Mouse (Mus musculus) embryonic facial prominence, embryonic 12.5 days (tissue): Measurements from ENCODE around the gene Ctss. TPM values are rescaled to one million over a fixed set of nuclear protein-coding genes. Genes with fewer than 3 reads are reported as not detected.

Source experiments
- ATAC-seq: fragments of 200-750 bp; cut with Nextera tagmentation; 2 replicates; pipeline ENCODE4 v1.8.0; 2017; ENCODE audit not compliant: insufficient number of reproducible peaks, insufficient read depth, low FRiP score, low TSS enrichment
- H3K27ac ChIP-seq: fragments of 300-500 bp; sonication (generic); 2 replicates; pipeline ENCODE4 v1.5.1; 2016; ENCODE audit warnings: mild to moderate bottlenecking
- H3K27me3 ChIP-seq: fragments of 300-500 bp; sonication (generic); 2 replicates; pipeline ENCODE4 v1.6.1; 2016; ENCODE audit warnings: mild to moderate bottlenecking, moderate library complexity
- H3K36me3 ChIP-seq: fragments of 300-500 bp; sonication (generic); 2 replicates; pipeline ENCODE4 v1.6.1; 2016; ENCODE audit warnings: mild to moderate bottlenecking
- H3K4me1 ChIP-seq: fragments of 300-500 bp; sonication (generic); 2 replicates; pipeline ENCODE4 v1.6.1; 2016
- H3K4me2 ChIP-seq: fragments of 300-500 bp; sonication (generic); replicated peaks from 2 replicates; pipeline ENCODE4 v1.6.1; 2016; ENCODE audit warnings: mild to moderate bottlenecking, moderate library complexity
- H3K4me3 ChIP-seq: fragments of 300-500 bp; sonication (generic); 2 replicates; pipeline ENCODE4 v1.5.1; 2016; ENCODE audit warnings: mild to moderate bottlenecking
- H3K9ac ChIP-seq: fragments of 300-500 bp; sonication (generic); 2 replicates; pipeline ENCODE4 v1.6.1; 2016; ENCODE audit warnings: mild to moderate bottlenecking, moderate library complexity
- H3K9me3 ChIP-seq: fragments of 300-500 bp; sonication (generic); 2 replicates; pipeline ENCODE4 v1.6.1; 2016; ENCODE audit warnings: mild to moderate bottlenecking, moderate library complexity
- WGBS: fragments of 180-500 bp; shearing (Covaris S2); methylation state at CpG from one replicate; pipeline ENCODE4 v1.1.7; 2016; 5-methylcytosine and 5-hydroxymethylcytosine counted together
- polyA plus RNA-seq: library from polyadenylated mRNA; unstranded; fragments of >200 nt; fragmentation: Nextera tagmentation; extraction: Ambion mirVana; gene quantifications from 2 replicates; pipeline ENCODE4 v1.2.1, GENCODE M21; 2016

Gene Ctss
- polyA plus RNA-seq, 1 experiment from 2014 or later, result 9.4 TPM

- Histone ChIP-seq H3K4me2 (peak overlapping the region; percentile 58), H3K4me1 (peaks cover 5% of the 10 kb centered on the region; the same call in 1 of the 2 replicates), H3K9ac (no peak overlapping the region), H3K4me3 (peak overlapping the region; percentile 72), H3K9me3 (no peaks in the 10 kb centered on the region), H3K27me3 (no peaks in the 10 kb centered on the region), H3K27ac (no peak overlapping the region), H3K36me3 (peaks cover 12% of the 10 kb centered on the region; the same call in 1 of the 2 replicates)
- no peak for ATAC-seq
- 53% methylated on average over 8 of the region's 8 CpGs for WGBS
These were observed 61.4 kb downstream of the Ctss start for GRCm38 (mm10) chr3:95587754-95588603.

- ATAC-seq, result peak; percentile 100
- peaks cover 15% of the 10 kb centered on the region; the same call in 1 of the 2 replicates for H3K36me3 ChIP-seq
- no peaks in the 10 kb centered on the region for H3K27me3 ChIP-seq
- H3K4me2 ChIP-seq, result peak within 1 kb of the TSS; percentile 58
- peak within 1 kb of the TSS; percentile 54 for H3K9ac ChIP-seq
- H3K9me3 ChIP-seq, result no peaks in the 10 kb centered on the region
- H3K4me1 ChIP-seq, result peaks cover 5% of the 10 kb centered on the region; the same call in 1 of the 2 replicates
- peak within 1 kb of the TSS; percentile 72 for H3K4me3 ChIP-seq
- H3K27ac ChIP-seq, result peak within 1 kb of the TSS; percentile 73; the same call in 1 of the 2 replicates
- whole genome bisulfite sequencing, result under 1% methylated on average over 12 of the region's 12 CpGs
These were observed 62.1 kb downstream of the Ctss start, which contains the start of gene Golph3l for GRCm38 (mm10) chr3:95588604-95589086. Golph3l (plus strand) TSS chr3:95588934.

- Histone ChIP-seq H3K27ac (no peak overlapping the region), H3K27me3 (no peaks in the 10 kb centered on the region), H3K36me3 (peaks cover 23% of the 10 kb centered on the region), H3K9ac (no peak overlapping the region), H3K4me3 (no peak overlapping the region), H3K4me1 (no peaks in the 10 kb centered on the region), H3K4me2 (no peak overlapping the region), H3K9me3 (no peaks in the 10 kb centered on the region)
- ATAC-seq, result no peak
These were observed 72.1 kb downstream of the Ctss start for GRCm38 (mm10) chr3:95598734-95599133.

GRCm38 (mm10) chr3:95601287-95601686, 74.7 kb downstream of the Ctss start:
- no peak for ATAC-seq
- Histone ChIP-seq H3K4me3 (no peak overlapping the region), H3K27me3 (no peaks in the 10 kb centered on the region), H3K4me2 (no peak overlapping the region), H3K4me1 (no peaks in the 10 kb centered on the region), H3K36me3 (peaks cover 6% of the 10 kb centered on the region; the same call in 1 of the 2 replicates), H3K27ac (no peak overlapping the region), H3K9ac (no peak overlapping the region), H3K9me3 (no peaks in the 10 kb centered on the region)
- 88% methylated on average over 3 of the region's 3 CpGs for WGBS

Other genes starting within 250 kb of the Ctss start
- gene Mindy1, start 245.4 kb upstream of the Ctss start, polyA plus RNA-seq, result 43.3 TPM in 2 replicates
- 25.7 and 26.4 TPM in 2 replicates for gene Prune1, start 244.7 kb upstream of the Ctss start, polyA plus RNA-seq
- 1.3 and 1.6 TPM in 2 replicates for gene Anxa9, start 219.6 kb upstream of the Ctss start, polyA plus RNA-seq
- 155 and 156 TPM in 2 replicates for gene Cers2, start 212.0 kb upstream of the Ctss start, polyA plus RNA-seq
- 61.8 and 63.6 TPM in 2 replicates for gene Setdb1, start 169.6 kb upstream of the Ctss start, polyA plus RNA-seq
- gene 4930558C23Rik, start 123.9 kb upstream of the Ctss start, polyA plus RNA-seq, result not detected in 2 replicates
- 51.5 and 53.6 TPM in 2 replicates for gene Arnt, start 92.4 kb upstream of the Ctss start, polyA plus RNA-seq
- 20.2 and 25.7 TPM in 2 replicates for gene Ctsk, start 27.5 kb upstream of the Ctss start, polyA plus RNA-seq
- gene Hormad1, start 32.9 kb downstream of the Ctss start, polyA plus RNA-seq, result not detected in 2 replicates
- gene Golph3l, start 62.1 kb downstream of the Ctss start, polyA plus RNA-seq, result 30.4 and 34.8 TPM in 2 replicates
- 85.4 and 85.7 TPM in 2 replicates for gene Ensa, start 98.2 kb downstream of the Ctss start, polyA plus RNA-seq
- 69.8 and 74.0 TPM in 2 replicates for gene Mcl1, start 132.0 kb downstream of the Ctss start, polyA plus RNA-seq
- gene Adamtsl4, start 161.1 kb downstream of the Ctss start, polyA plus RNA-seq, result 1.5 and 1.6 TPM in 2 replicates
- gene Ecm1, start 212.8 kb downstream of the Ctss start, polyA plus RNA-seq, result 6.4 and 8.0 TPM in 2 replicates
- gene Tars2, start 233.4 kb downstream of the Ctss start, polyA plus RNA-seq, result 49.6 and 52.2 TPM in 2 replicates